Mouse (Mus musculus) gastrocnemius, postnatal 4 days (tissue): ENCODE data around the gene Tle2. TPM values are rescaled to one million over a fixed set of nuclear protein-coding genes. Genes with fewer than 3 reads are reported as not detected.

ENCODE experiments used
- total RNA-seq, 2 experiments: library from RNA; stranded (reverse); gene quantifications; 2 replicates each; pipeline ENCODE4 v1.2.3; 2021

Gene Tle2
- total RNA-seq, 2 experiments from 2014 or later, result 7.8 to 10.5 TPM

Other genes starting within 250 kb of the Tle2 start
- 1 to 10 TPM; 4.8 to 5.8 TPM for gene Tbxa2r, start 245.8 kb upstream of the Tle2 start, total RNA-seq
- gene Gipc3, start 231.3 kb upstream of the Tle2 start, total RNA-seq, result under 1 TPM; 0.66 to 0.86 TPM
- gene Hmg20b, start 224.1 kb upstream of the Tle2 start, total RNA-seq, result 10 to 100 TPM; 46.2 to 58.6 TPM
- gene Mfsd12, start 217.1 kb upstream of the Tle2 start, total RNA-seq, result 1 to 10 TPM; 8.6 to 9.9 TPM
- gene 4930404N11Rik, start 208.7 kb upstream of the Tle2 start, total RNA-seq, result 1 to 10 TPM; 1.7 to 1.8 TPM
- 10 to 100 TPM; 32.2 to 33.5 TPM for gene Fzr1, start 196.0 kb upstream of the Tle2 start, total RNA-seq
- gene Dohh, start 190.1 kb upstream of the Tle2 start, total RNA-seq, result 10 to 100 TPM; 48.1 to 48.5 TPM
- 1 to 10 TPM in 1 of 2 experiments, under 1 TPM in 1; 0.70 to 1.5 TPM for gene Gm48551, start 190.1 kb upstream of the Tle2 start, total RNA-seq
- 1 to 10 TPM; 1.3 to 2.0 TPM for gene Gm48552, start 185.6 kb upstream of the Tle2 start, total RNA-seq
- under 1 TPM; 0.91 to 0.98 TPM for gene Smim24, start 181.5 kb upstream of the Tle2 start, total RNA-seq
- 100 to 1,000 TPM; 274 to 335 TPM for gene Nfic, start 118.9 kb upstream of the Tle2 start, total RNA-seq
- under 1 TPM; 0.47 to 0.52 TPM for gene Celf5, start 91.9 kb upstream of the Tle2 start, total RNA-seq
- gene Ncln, start 78.2 kb upstream of the Tle2 start, total RNA-seq, result 10 to 100 TPM; 59.3 to 61.3 TPM
- gene S1pr4, start 74.4 kb upstream of the Tle2 start, total RNA-seq, result under 1 TPM; 0.37 to 0.54 TPM
- gene Gna15, start 50.3 kb upstream of the Tle2 start, total RNA-seq, result 1 to 10 TPM; 1.1 to 1.8 TPM
- gene Gna11, start 29.4 kb upstream of the Tle2 start, total RNA-seq, result 10 to 100 TPM; 56.8 to 59.5 TPM
- 100 to 1,000 TPM; 537 to 620 TPM for gene Aes, start 15.1 kb upstream of the Tle2 start, total RNA-seq
- 1 to 10 TPM; 5.2 to 6.6 TPM for gene Tle6, start 26.5 kb downstream of the Tle2 start, total RNA-seq
- gene BC025920, start 31.7 kb downstream of the Tle2 start, total RNA-seq, result 1 to 10 TPM; 1.2 to 1.7 TPM
- 10 to 100 TPM; 13.6 to 18.2 TPM for gene Sirt6, start 53.2 kb downstream of the Tle2 start, total RNA-seq
- 10 to 100 TPM; 16.0 to 17.7 TPM for gene Ankrd24, start 54.0 kb downstream of the Tle2 start, total RNA-seq
- 1 to 10 TPM; 2.6 to 3.1 TPM for gene Gm10778, start 74.5 kb downstream of the Tle2 start, total RNA-seq
- 1 to 10 TPM; 4.7 to 4.9 TPM for gene Zfp433, start 130.3 kb downstream of the Tle2 start, total RNA-seq
- 1 to 10 TPM; 3.6 to 4.9 TPM for gene Gm3055, start 196.6 kb downstream of the Tle2 start, total RNA-seq
- 1 to 10 TPM; 1.5 to 2.0 TPM for gene Gm4767, start 237.6 kb downstream of the Tle2 start, total RNA-seq